Mouse (Mus musculus): ENCODE results near the gene Nr1i2. TPM values are rescaled to one million over a fixed set of nuclear protein-coding genes. Genes with fewer than 3 reads are reported as not detected.

The Nr1i2 gene
- polyA plus RNA-seq, 1 experiment from 2014 or later = 0.05 TPM

GRCm38 (mm10) chr16:38280951-38281350 is 13.7 kb downstream of the Nr1i2 start:
- no peak for DNase-seq (ENCODE audit: low spot score)
- WGBS = 68% methylated on average over 7 of the region's 7 CpGs
- TF ChIP-seq EP300 (IDR thresholded peaks at IDR 0.05) (no peak), CTCF (IDR thresholded peaks at IDR 0.05) (no peak)

GRCm38 (mm10) chr16:38279794-38280193 is 14.8 kb downstream of the Nr1i2 start:
- Histone ChIP-seq H3K4me3 (ENCODE audit: low read depth, low read length) (no peak overlapping the region), H3K36me3 (ENCODE audit: insufficient read depth, low read length) (no peaks in the 10 kb centered on the region), H3K9ac (replicated peaks; ENCODE audit: low read depth) (no peak overlapping the region), H3K9me3 (ENCODE audit: low read length) (no peaks in the 10 kb centered on the region), H3K4me2 (replicated peaks; ENCODE audit: low read depth, low read length) (no peak overlapping the region), H3K27me3 (replicated peaks; ENCODE audit: insufficient read depth, low read length) (no peaks in the 10 kb centered on the region), H3K4me1 (ENCODE audit: insufficient read depth, low read depth, low read length) (no peaks in the 10 kb centered on the region), H3K27ac (ENCODE audit: low read length) (no peak overlapping the region)
- TF ChIP-seq EP300 (IDR thresholded peaks at IDR 0.05) (no peak), CTCF (IDR thresholded peaks at IDR 0.05) (no peak)
- WGBS = 88% methylated on average over 5 of the region's 5 CpGs
- ATAC-seq (no peak), DNase-seq (ENCODE audit: low spot score) (no peak)

More at GRCm38 (mm10) chr16:38280951-38281350, 13.7 kb downstream of the Nr1i2 start:
- Histone ChIP-seq H3K4me3 (ENCODE audit: low read depth, low read length) (no peak overlapping the region), H3K36me3 (ENCODE audit: insufficient read depth, low read length) (no peaks in the 10 kb centered on the region), H3K4me2 (replicated peaks; ENCODE audit: low read depth, low read length) (no peak overlapping the region), H3K9me3 (ENCODE audit: low read length) (no peaks in the 10 kb centered on the region), H3K4me1 (ENCODE audit: insufficient read depth, low read depth, low read length) (no peaks in the 10 kb centered on the region), H3K9ac (replicated peaks; ENCODE audit: low read depth) (no peak overlapping the region), H3K27me3 (replicated peaks; ENCODE audit: insufficient read depth, low read length) (no peaks in the 10 kb centered on the region), H3K27ac (ENCODE audit: low read length) (no peak overlapping the region)
- ATAC-seq = no peak

- WGBS = 48% methylated on average over 2 of the region's 2 CpGs
- no peak for DNase-seq (ENCODE audit: low spot score)
- no peak for ATAC-seq
Measured at GRCm38 (mm10) chr16:38274737-38275136, 19.9 kb downstream of the Nr1i2 start.

GRCm38 (mm10) chr16:38272483-38272882 is 22.1 kb downstream of the Nr1i2 start:
- H3K4me2 ChIP-seq (replicated peaks; ENCODE audit: low read depth, low read length) = no peak overlapping the region
- H3K27ac ChIP-seq (ENCODE audit: low read length) = no peak overlapping the region
- TF ChIP-seq EP300 (IDR thresholded peaks at IDR 0.05) (no peak), CTCF (IDR thresholded peaks at IDR 0.05) (no peak)
- 59% methylated on average over 5 of the region's 5 CpGs for WGBS
- DNase-seq (ENCODE audit: low spot score) = no peak
- H3K9me3 ChIP-seq (ENCODE audit: low read length) = no peaks in the 10 kb centered on the region
- no peaks in the 10 kb centered on the region for H3K4me1 ChIP-seq (ENCODE audit: insufficient read depth, low read depth, low read length)
- no peak overlapping the region for H3K4me3 ChIP-seq (ENCODE audit: low read depth, low read length)
- H3K9ac ChIP-seq (replicated peaks; ENCODE audit: low read depth) = no peak overlapping the region
- no peaks in the 10 kb centered on the region for H3K27me3 ChIP-seq (replicated peaks; ENCODE audit: insufficient read depth, low read length)
- no peak for ATAC-seq
- H3K36me3 ChIP-seq (ENCODE audit: insufficient read depth, low read length) = no peaks in the 10 kb centered on the region

More at GRCm38 (mm10) chr16:38274737-38275136, 19.9 kb downstream of the Nr1i2 start:
- H3K4me1 ChIP-seq (ENCODE audit: insufficient read depth, low read depth, low read length) = no peaks in the 10 kb centered on the region
- TF ChIP-seq EP300 (IDR thresholded peaks at IDR 0.05) = no peak
- no peak for TF ChIP-seq CTCF (IDR thresholded peaks at IDR 0.05)
- H3K36me3 ChIP-seq (ENCODE audit: insufficient read depth, low read length) = no peaks in the 10 kb centered on the region
- H3K9ac ChIP-seq (replicated peaks; ENCODE audit: low read depth) = no peak overlapping the region
- H3K4me3 ChIP-seq (ENCODE audit: low read depth, low read length) = no peak overlapping the region
- no peak overlapping the region for H3K27ac ChIP-seq (ENCODE audit: low read length)
- no peaks in the 10 kb centered on the region for H3K27me3 ChIP-seq (replicated peaks; ENCODE audit: insufficient read depth, low read length)
- no peak overlapping the region for H3K4me2 ChIP-seq (replicated peaks; ENCODE audit: low read depth, low read length)
- H3K9me3 ChIP-seq (ENCODE audit: low read length) = no peaks in the 10 kb centered on the region

- Histone ChIP-seq H3K27me3 (replicated peaks; ENCODE audit: insufficient read depth, low read length) (no peaks in the 10 kb centered on the region), H3K4me1 (ENCODE audit: insufficient read depth, low read depth, low read length) (no peaks in the 10 kb centered on the region), H3K36me3 (ENCODE audit: insufficient read depth, low read length) (no peaks in the 10 kb centered on the region), H3K9ac (replicated peaks; ENCODE audit: low read depth) (no peak overlapping the region), H3K4me3 (ENCODE audit: low read depth, low read length) (no peak overlapping the region), H3K4me2 (replicated peaks; ENCODE audit: low read depth, low read length) (no peak overlapping the region), H3K27ac (ENCODE audit: low read length) (no peak overlapping the region), H3K9me3 (ENCODE audit: low read length) (no peaks in the 10 kb centered on the region)
- DNase-seq (ENCODE audit: low spot score) (no peak), ATAC-seq (no peak)
- WGBS = 64% methylated on average over 3 of the region's 3 CpGs
- TF ChIP-seq CTCF (IDR thresholded peaks at IDR 0.05) (no peak), EP300 (IDR thresholded peaks at IDR 0.05) (no peak)
Measured at GRCm38 (mm10) chr16:38271601-38272000, 23.0 kb downstream of the Nr1i2 start.

GRCm38 (mm10) chr16:38255927-38256326 is 38.7 kb downstream of the Nr1i2 start:
- Histone ChIP-seq H3K4me1 (ENCODE audit: insufficient read depth, low read depth, low read length) (no peaks in the 10 kb centered on the region), H3K36me3 (ENCODE audit: insufficient read depth, low read length) (no peaks in the 10 kb centered on the region), H3K9ac (replicated peaks; ENCODE audit: low read depth) (no peak overlapping the region), H3K4me2 (replicated peaks; ENCODE audit: low read depth, low read length) (no peak overlapping the region), H3K9me3 (ENCODE audit: low read length) (no peaks in the 10 kb centered on the region), H3K4me3 (ENCODE audit: low read depth, low read length) (no peak overlapping the region), H3K27me3 (replicated peaks; ENCODE audit: insufficient read depth, low read length) (no peaks in the 10 kb centered on the region), H3K27ac (ENCODE audit: low read length) (no peak overlapping the region)
- DNase-seq (ENCODE audit: low spot score) (no peak), ATAC-seq (no peak)
- TF ChIP-seq CTCF (IDR thresholded peaks at IDR 0.05) = no peak
- no peak for TF ChIP-seq EP300 (IDR thresholded peaks at IDR 0.05)
- 91% methylated on average over 9 of the region's 9 CpGs for WGBS

- no peak overlapping the region for H3K9ac ChIP-seq (replicated peaks; ENCODE audit: low read depth)
- WGBS = 77% methylated on average over 4 of the region's 4 CpGs
- no peak overlapping the region for H3K27ac ChIP-seq (ENCODE audit: low read length)
- H3K4me2 ChIP-seq (replicated peaks; ENCODE audit: low read depth, low read length) = no peak overlapping the region
- no peaks in the 10 kb centered on the region for H3K4me1 ChIP-seq (ENCODE audit: insufficient read depth, low read depth, low read length)
- no peaks in the 10 kb centered on the region for H3K27me3 ChIP-seq (replicated peaks; ENCODE audit: insufficient read depth, low read length)
- TF ChIP-seq CTCF (IDR thresholded peaks at IDR 0.05) (peak; percentile 34; the same call in 1 of the 2 replicates), EP300 (IDR thresholded peaks at IDR 0.05) (no peak)
- no peaks in the 10 kb centered on the region for H3K9me3 ChIP-seq (ENCODE audit: low read length)
- ATAC-seq = no peak
- DNase-seq (ENCODE audit: low spot score) = no peak
- H3K4me3 ChIP-seq (ENCODE audit: low read depth, low read length) = no peak overlapping the region
- H3K36me3 ChIP-seq (ENCODE audit: insufficient read depth, low read length) = no peaks in the 10 kb centered on the region
Measured at GRCm38 (mm10) chr16:38255107-38255506, 39.5 kb downstream of the Nr1i2 start.

Data from lung, postnatal 0 days (tissue).